Mouse (Mus musculus) erythroblast, embryonic 14.5 days (primary cell): ENCODE measurements around the gene Rab23.

Source experiments
- GATA1 ChIP-seq: IDR thresholded peaks from 2 replicates; pipeline ENCODE4 v1.6.1; 2012; ENCODE audit warnings: low read length, inconsistent platforms, mixed read lengths
- TAL1 ChIP-seq: IDR thresholded peaks from 3 replicates; pipeline ENCODE4 v1.6.1; 2012; ENCODE audit warnings: low read length, inconsistent platforms, mixed read lengths

- TF ChIP-seq TAL1 (no peak), GATA1 (no peak)
Observed at GRCm38 (mm10) chr1:33739302-33739701, 19.6 kb downstream of the Rab23 start.
